Mouse (Mus musculus): ENCODE results near the gene Wapl.

Wapl gene

DNA sequence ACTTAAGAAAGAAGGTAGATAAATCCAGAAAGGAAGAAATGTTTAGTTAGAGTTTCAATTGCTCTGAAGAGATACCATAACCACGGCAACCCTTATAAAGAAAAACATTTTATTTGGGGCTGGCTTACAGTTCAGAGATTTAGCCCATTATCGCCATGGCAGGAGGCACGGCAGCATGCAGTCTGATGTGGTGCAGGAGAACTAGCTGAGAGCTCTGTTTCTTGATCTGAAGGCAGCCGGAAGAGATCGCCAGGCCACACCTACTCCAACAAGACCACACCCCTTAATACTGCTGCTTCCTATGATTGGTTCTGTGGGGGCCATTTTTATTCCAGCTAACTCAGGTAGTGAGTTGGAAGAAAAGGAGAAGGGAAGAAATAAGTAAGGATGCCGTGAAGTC, 100.5 kb downstream of the Wapl start:
- no peak for DNase-seq (ENCODE audit: low read depth)

GRCm38 (mm10) chr14:34776719-34777385, 103.1 kb downstream of the Wapl start:
- no peak for DNase-seq (ENCODE audit: low read depth)

- DNase-seq (ENCODE audit: low read depth) = peak; percentile 66
Observed at GRCm38 (mm10) chr14:34777810-34778209, 104.1 kb downstream of the Wapl start.

- no peak for DNase-seq (ENCODE audit: low read depth)
Observed at GRCm38 (mm10) chr14:34778760-34779159, 105.0 kb downstream of the Wapl start.

- DNase-seq (ENCODE audit: low read depth) = no peak
Observed at GRCm38 (mm10) chr14:34793406-34794037, 119.8 kb downstream of the Wapl start.

Measured in 416B (cell line).